Mouse (Mus musculus) cortical plate, adult 2 months (tissue): ENCODE results near the gene Daam2.

Experiments
- CTCF ChIP-seq: fragments of 200-500 bp; IDR thresholded peaks from 2 replicates; pipeline ENCODE4 v1.5.1; 2011; ENCODE audit warnings: mild to moderate bottlenecking, control low read depth, low read length; ENCODE audit not compliant: insufficient read depth; ENCODE audit errors: extremely low read depth
- POLR2A ChIP-seq: fragments of 200-500 bp; IDR thresholded peaks from 2 replicates; pipeline ENCODE4 v1.6.1; 2011; ENCODE audit warnings: mild to moderate bottlenecking, low read length, control low read depth; ENCODE audit not compliant: insufficient read depth; ENCODE audit errors: extremely low read depth

DNA sequence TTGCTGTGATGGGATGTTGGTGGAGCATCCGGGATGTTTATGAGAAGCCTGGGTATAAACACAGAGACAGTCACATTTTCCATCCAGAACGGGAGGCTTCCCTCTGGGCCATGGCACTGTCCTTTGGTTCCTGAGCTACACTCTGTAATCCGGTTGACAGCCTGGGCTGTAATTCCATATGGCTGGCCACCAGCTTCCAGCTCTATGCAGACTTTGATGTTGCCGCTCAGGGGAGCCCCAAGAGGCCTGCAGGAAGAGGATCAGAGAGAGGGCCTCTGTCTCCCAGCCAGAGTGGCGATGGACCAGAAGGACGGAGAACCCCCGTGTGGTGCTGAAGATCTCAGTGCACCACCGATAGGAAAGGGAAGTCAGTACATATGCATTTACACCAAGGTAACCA, 46.2 kb upstream of the Daam2 start:
- TF ChIP-seq CTCF (no peak), POLR2A (no peak)
